Mouse (Mus musculus): ENCODE measurements around the gene Msi2. TPM values are rescaled to one million over a fixed set of nuclear protein-coding genes. Genes with fewer than 3 reads are reported as not detected.

Msi2 gene
- polyA plus RNA-seq, 1 experiment from 2014 or later = 29.9 TPM

GRCm38 (mm10) chr11:88489985-88490384 is 228.3 kb downstream of the Msi2 start:
- Histone ChIP-seq H3K4me1 (replicated peaks) (peaks cover 72% of the 10 kb centered on the region), H3K36me3 (peaks cover 41% of the 10 kb centered on the region), H3K9me3 (no peaks in the 10 kb centered on the region), H3K4me3 (no peak overlapping the region), H3K27ac (peak overlapping the region; percentile 82; the same call in 1 of the 2 replicates), H3K27me3 (ENCODE audit: insufficient read depth, poor library complexity, severe bottlenecking) (no peaks in the 10 kb centered on the region)
- 84% methylated on average over 4 of the region's 4 CpGs for WGBS
- no peak for DNase-seq (ENCODE audit: low spot score)

GRCm38 (mm10) chr11:88488941-88489724 is 229.2 kb downstream of the Msi2 start:
- no peaks in the 10 kb centered on the region for H3K9me3 ChIP-seq
- H3K36me3 ChIP-seq = peaks cover 37% of the 10 kb centered on the region
- no peak for DNase-seq (ENCODE audit: low spot score)
- H3K4me3 ChIP-seq = no peak overlapping the region
- H3K27ac ChIP-seq = peak overlapping the region; percentile 82
- WGBS = 81% methylated on average over 17 of the region's 17 CpGs
- peaks cover 74% of the 10 kb centered on the region for H3K4me1 ChIP-seq (replicated peaks)
- no peaks in the 10 kb centered on the region for H3K27me3 ChIP-seq (ENCODE audit: insufficient read depth, poor library complexity, severe bottlenecking)

GRCm38 (mm10) chr11:88488175-88488940 is 230.0 kb downstream of the Msi2 start:
- peaks cover 36% of the 10 kb centered on the region for H3K36me3 ChIP-seq
- peak overlapping the region; percentile 82 for H3K27ac ChIP-seq
- no peak overlapping the region for H3K4me3 ChIP-seq
- H3K27me3 ChIP-seq (ENCODE audit: insufficient read depth, poor library complexity, severe bottlenecking) = no peaks in the 10 kb centered on the region
- no peak for DNase-seq (ENCODE audit: low spot score)
- 68% methylated on average over 13 of the region's 13 CpGs for WGBS
- peaks cover 78% of the 10 kb centered on the region for H3K4me1 ChIP-seq (replicated peaks)
- no peaks in the 10 kb centered on the region for H3K9me3 ChIP-seq

GRCm38 (mm10) chr11:88485987-88486386 is 232.3 kb downstream of the Msi2 start:
- Histone ChIP-seq H3K9me3 (no peaks in the 10 kb centered on the region), H3K4me3 (no peak overlapping the region), H3K27me3 (ENCODE audit: insufficient read depth, poor library complexity, severe bottlenecking) (no peaks in the 10 kb centered on the region), H3K36me3 (peaks cover 28% of the 10 kb centered on the region), H3K4me1 (replicated peaks) (peaks cover 97% of the 10 kb centered on the region), H3K27ac (peak overlapping the region; percentile 94)
- WGBS = 89% methylated on average over 1 of the region's 1 CpGs
- no peak for DNase-seq (ENCODE audit: low spot score)

- no peak for DNase-seq (ENCODE audit: low spot score)
- Histone ChIP-seq H3K27ac (peak overlapping the region; percentile 94), H3K4me1 (replicated peaks) (peaks cover 97% of the 10 kb centered on the region), H3K9me3 (no peaks in the 10 kb centered on the region), H3K4me3 (no peak overlapping the region), H3K27me3 (ENCODE audit: insufficient read depth, poor library complexity, severe bottlenecking) (no peaks in the 10 kb centered on the region), H3K36me3 (peaks cover 28% of the 10 kb centered on the region)
- 57% methylated on average over 4 of the region's 4 CpGs for WGBS
Measured at GRCm38 (mm10) chr11:88485088-88485487, 233.2 kb downstream of the Msi2 start.

- Histone ChIP-seq H3K27me3 (ENCODE audit: insufficient read depth, poor library complexity, severe bottlenecking) (no peaks in the 10 kb centered on the region), H3K4me1 (replicated peaks) (peaks cover 97% of the 10 kb centered on the region), H3K9me3 (no peaks in the 10 kb centered on the region), H3K36me3 (peaks cover 32% of the 10 kb centered on the region), H3K27ac (peak overlapping the region; percentile 94), H3K4me3 (no peak overlapping the region)
- no peak for DNase-seq (ENCODE audit: low spot score)
- 95% methylated on average over 3 of the region's 3 CpGs for WGBS
Measured at GRCm38 (mm10) chr11:88484047-88484446, 234.3 kb downstream of the Msi2 start.

- H3K27me3 ChIP-seq (ENCODE audit: insufficient read depth, poor library complexity, severe bottlenecking) = no peaks in the 10 kb centered on the region
- 31% methylated on average over 11 of the region's 11 CpGs for WGBS
- peak overlapping the region; percentile 30; the same call in 1 of the 2 replicates for H3K4me3 ChIP-seq
- DNase-seq (ENCODE audit: low spot score) = peak; percentile 54
- peaks cover 32% of the 10 kb centered on the region for H3K36me3 ChIP-seq
- H3K4me1 ChIP-seq (replicated peaks) = peaks cover 93% of the 10 kb centered on the region
- peak overlapping the region; percentile 94 for H3K27ac ChIP-seq
- H3K9me3 ChIP-seq = no peaks in the 10 kb centered on the region
Measured at GRCm38 (mm10) chr11:88482636-88483035, 235.7 kb downstream of the Msi2 start.

GRCm38 (mm10) chr11:88482236-88482635 is 236.1 kb downstream of the Msi2 start:
- DNase-seq (ENCODE audit: low spot score) = no peak
- Histone ChIP-seq H3K27me3 (ENCODE audit: insufficient read depth, poor library complexity, severe bottlenecking) (no peaks in the 10 kb centered on the region), H3K4me1 (replicated peaks) (peaks cover 91% of the 10 kb centered on the region), H3K4me3 (peak overlapping the region; percentile 30), H3K27ac (peak overlapping the region; percentile 94), H3K9me3 (no peaks in the 10 kb centered on the region), H3K36me3 (peaks cover 35% of the 10 kb centered on the region)
- WGBS = 25% methylated on average over 6 of the region's 6 CpGs

GRCm38 (mm10) chr11:88481602-88482161 is 236.6 kb downstream of the Msi2 start:
- DNase-seq (ENCODE audit: low spot score) = peak; percentile 87
- no peaks in the 10 kb centered on the region for H3K27me3 ChIP-seq (ENCODE audit: insufficient read depth, poor library complexity, severe bottlenecking)
- peak overlapping the region; percentile 94 for H3K27ac ChIP-seq
- peaks cover 92% of the 10 kb centered on the region for H3K4me1 ChIP-seq (replicated peaks)
- 35% methylated on average over 7 of the region's 7 CpGs for WGBS
- peaks cover 37% of the 10 kb centered on the region for H3K36me3 ChIP-seq
- H3K4me3 ChIP-seq = peak overlapping the region; percentile 30
- no peaks in the 10 kb centered on the region for H3K9me3 ChIP-seq

- Histone ChIP-seq H3K4me1 (replicated peaks) (peaks cover 92% of the 10 kb centered on the region), H3K36me3 (peaks cover 43% of the 10 kb centered on the region), H3K9me3 (no peaks in the 10 kb centered on the region), H3K27ac (peak overlapping the region; percentile 94), H3K4me3 (peak overlapping the region; percentile 30), H3K27me3 (ENCODE audit: insufficient read depth, poor library complexity, severe bottlenecking) (no peaks in the 10 kb centered on the region)
- WGBS = 44% methylated on average over 9 of the region's 9 CpGs
- no peak for DNase-seq (ENCODE audit: low spot score)
Measured at GRCm38 (mm10) chr11:88481092-88481601, 237.2 kb downstream of the Msi2 start.

GRCm38 (mm10) chr11:88479498-88479897 is 238.8 kb downstream of the Msi2 start:
- peak overlapping the region; percentile 94 for H3K27ac ChIP-seq
- WGBS = 81% methylated on average over 5 of the region's 5 CpGs
- peaks cover 54% of the 10 kb centered on the region for H3K36me3 ChIP-seq
- H3K27me3 ChIP-seq (ENCODE audit: insufficient read depth, poor library complexity, severe bottlenecking) = no peaks in the 10 kb centered on the region
- peaks cover 92% of the 10 kb centered on the region for H3K4me1 ChIP-seq (replicated peaks)
- H3K4me3 ChIP-seq = no peak overlapping the region
- H3K9me3 ChIP-seq = no peaks in the 10 kb centered on the region
- DNase-seq (ENCODE audit: low spot score) = no peak

- 67% methylated on average over 4 of the region's 4 CpGs for WGBS
- peak overlapping the region; percentile 72 for H3K27ac ChIP-seq
- DNase-seq (ENCODE audit: low spot score) = no peak
Measured at GRCm38 (mm10) chr11:88474889-88475440, 243.3 kb downstream of the Msi2 start.

More at GRCm38 (mm10) chr11:88474889-88475440, 243.3 kb downstream of the Msi2 start:
- Histone ChIP-seq H3K4me1 (replicated peaks) (peaks cover 91% of the 10 kb centered on the region), H3K36me3 (peaks cover 57% of the 10 kb centered on the region), H3K4me3 (no peak overlapping the region), H3K9me3 (no peaks in the 10 kb centered on the region), H3K27me3 (ENCODE audit: insufficient read depth, poor library complexity, severe bottlenecking) (no peaks in the 10 kb centered on the region)
